Mouse (Mus musculus) T-helper 2 cell (primary cell): ENCODE measurements around the gene Tubb4b.

Source experiments
- in situ Hi-C: fragments of 300-600 bp; cut with MboI, MseI; formaldehyde crosslinking; loops from one replicate; pipeline ENCODE4 v1.15.1; 2025; ENCODE audit warnings: high pct_unique_total_duplicates

The Tubb4b gene

GRCm38 (mm10) chr2:25246183-25247072 is 21.9 kb upstream of the Tubb4b start, which contains the start of gene AL732309.1:
Gene AL732309.1, minus strand, starts transcription at chr2:25246863.
- in situ Hi-C loops = no loop called here

- in situ Hi-C loops = no loop called here
These were observed 19.6 kb upstream of the Tubb4b start for GRCm38 (mm10) chr2:25244144-25244543.

GRCm38 (mm10) chr2:25243342-25243741 is 18.8 kb upstream of the Tubb4b start:
- in situ Hi-C loops = no loop called here

- in situ Hi-C loops = no loop called here
These were observed 17.6 kb upstream of the Tubb4b start, which contains the start of the genes Rnf208 and Cysrt1 for GRCm38 (mm10) chr2:25242101-25242506. Gene Rnf208, plus strand, starts transcription at chr2:25242255. Gene Cysrt1, minus strand, starts transcription at chr2:25242452.

GRCm38 (mm10) chr2:25241438-25241775 is 16.9 kb upstream of the Tubb4b start:
- in situ Hi-C loops = no loop called here

- in situ Hi-C loops = no loop called here
These were observed 16.4 kb upstream of the Tubb4b start for GRCm38 (mm10) chr2:25240723-25241437.

GRCm38 (mm10) chr2:25240310-25240709 is 15.8 kb upstream of the Tubb4b start:
- in situ Hi-C loops = no loop called here

GRCm38 (mm10) chr2:25239766-25240165 is 15.3 kb upstream of the Tubb4b start:
- in situ Hi-C loops = no loop called here

GRCm38 (mm10) chr2:25238106-25238505 is 13.6 kb upstream of the Tubb4b start:
- in situ Hi-C loops = no loop called here

- in situ Hi-C loops = no loop called here
These were observed 13.0 kb upstream of the Tubb4b start for GRCm38 (mm10) chr2:25237522-25237921.

- in situ Hi-C loops = no loop called here
These were observed 12.1 kb upstream of the Tubb4b start, which contains the start of gene Rnf224 for GRCm38 (mm10) chr2:25236614-25237013. Gene Rnf224, minus strand, starts transcription at chr2:25236787.

GRCm38 (mm10) chr2:25234551-25235220 is 10.2 kb upstream of the Tubb4b start:
- in situ Hi-C loops = no loop called here

GRCm38 (mm10) chr2:25234050-25234449 is 9.5 kb upstream of the Tubb4b start, which contains the start of gene Slc34a3:
Gene Slc34a3, minus strand, starts transcription at chr2:25234364.
- in situ Hi-C loops = no loop called here

GRCm38 (mm10) chr2:25233421-25233820 is 8.9 kb upstream of the Tubb4b start:
- in situ Hi-C loops = no loop called here

- in situ Hi-C loops = no loop called here
These were observed 6.5 kb upstream of the Tubb4b start for GRCm38 (mm10) chr2:25231038-25231437.

- in situ Hi-C loops = no loop called here
These were observed 6.1 kb upstream of the Tubb4b start for GRCm38 (mm10) chr2:25230581-25230980.

GRCm38 (mm10) chr2:25229582-25229981 is 5.1 kb upstream of the Tubb4b start:
- in situ Hi-C loops = loop anchor here (5.0 kb wide), 1 partner anchor 37 kb away; no protein-coding TSS in a partner anchor

GRCm38 (mm10) chr2:25228995-25229530 is 4.6 kb upstream of the Tubb4b start:
- in situ Hi-C loops = loop anchor here (5.0 kb wide), 1 partner anchor 37 kb away; no protein-coding TSS in a partner anchor

GRCm38 (mm10) chr2:25228431-25228889 is 4.0 kb upstream of the Tubb4b start:
- in situ Hi-C loops = loop anchor here (5.0 kb wide), 1 partner anchor 36 kb away; no protein-coding TSS in a partner anchor

GRCm38 (mm10) chr2:25227406-25227805 is 2.9 kb upstream of the Tubb4b start:
- in situ Hi-C loops = loop anchor here (5.0 kb wide), 1 partner anchor 35 kb away; no protein-coding TSS in a partner anchor

GRCm38 (mm10) chr2:25226864-25227263 is 2.4 kb upstream of the Tubb4b start:
- in situ Hi-C loops = loop anchor here (5.0 kb wide), 1 partner anchor 35 kb away; no protein-coding TSS in a partner anchor
